Mouse (Mus musculus): ENCODE measurements at regions not wholly inside any gene's neighbourhood (a gene's known extent, or its start where the extent isn't known, plus 50 kb on each side); places are given as distances from the start of the nearest gene placed in this dataset.

GRCm38 (mm10) chr11:19470648-19471341 lies 452.0 kb upstream of the Meis1 start:
- Histone ChIP-seq H3K4me1 (replicated peaks; ENCODE audit: control insufficient read depth, insufficient read depth, low read length) (no peaks in the 10 kb centered on the region), H3K36me3 (ENCODE audit: control insufficient read depth, insufficient read depth, low read length) (no peaks in the 10 kb centered on the region), H3K9me3 (ENCODE audit: control insufficient read depth, low read length) (no peaks in the 10 kb centered on the region), H3K27me3 (replicated peaks; ENCODE audit: control insufficient read depth, insufficient read depth, low read length) (no peaks in the 10 kb centered on the region), H3K27ac (ENCODE audit: low read depth, low read length) (no peak overlapping the region), H3K9ac (ENCODE audit: low read depth, low read length) (no peak overlapping the region), H3K4me2 (no peak overlapping the region), H3K4me3 (ENCODE audit: low read depth, low read length) (no peak overlapping the region)
- no peak for ATAC-seq (replicated peaks; ENCODE audit: low FRiP score)
- no peak for DNase-seq (ENCODE audit: low spot score)
- WGBS: 75% methylated on average over 5 of the region's 5 CpGs

- Histone ChIP-seq H3K4me3 (ENCODE audit: low read depth, low read length) (no peak overlapping the region), H3K9ac (ENCODE audit: low read depth, low read length) (no peak overlapping the region), H3K9me3 (ENCODE audit: control insufficient read depth, low read length) (no peaks in the 10 kb centered on the region), H3K27me3 (replicated peaks; ENCODE audit: control insufficient read depth, insufficient read depth, low read length) (no peaks in the 10 kb centered on the region), H3K36me3 (ENCODE audit: control insufficient read depth, insufficient read depth, low read length) (no peaks in the 10 kb centered on the region), H3K4me2 (peak overlapping the region; percentile 38), H3K27ac (ENCODE audit: low read depth, low read length) (no peak overlapping the region), H3K4me1 (replicated peaks; ENCODE audit: control insufficient read depth, insufficient read depth, low read length) (no peaks in the 10 kb centered on the region)
- no peak for DNase-seq (ENCODE audit: low spot score)
- ATAC-seq (replicated peaks; ENCODE audit: low FRiP score): no peak
- 45% methylated on average over 18 of the region's 18 CpGs for WGBS
Measured at GRCm38 (mm10) chr11:19475068-19475786, 448.9 kb upstream of the Spred2 start.

GRCm38 (mm10) chr11:19493089-19493756 lies 431.0 kb upstream of the Spred2 start:
- WGBS: 75% methylated on average over 2 of the region's 2 CpGs
- Histone ChIP-seq H3K4me1 (replicated peaks; ENCODE audit: control insufficient read depth, insufficient read depth, low read length) (no peaks in the 10 kb centered on the region), H3K4me3 (ENCODE audit: low read depth, low read length) (no peak overlapping the region), H3K36me3 (ENCODE audit: control insufficient read depth, insufficient read depth, low read length) (no peaks in the 10 kb centered on the region), H3K9me3 (ENCODE audit: control insufficient read depth, low read length) (no peaks in the 10 kb centered on the region), H3K27me3 (replicated peaks; ENCODE audit: control insufficient read depth, insufficient read depth, low read length) (no peaks in the 10 kb centered on the region), H3K9ac (ENCODE audit: low read depth, low read length) (no peak overlapping the region), H3K27ac (ENCODE audit: low read depth, low read length) (no peak overlapping the region), H3K4me2 (no peak overlapping the region)
- DNase-seq (ENCODE audit: low spot score) (no peak), ATAC-seq (replicated peaks; ENCODE audit: low FRiP score) (no peak)

GRCm38 (mm10) chr11:19521721-19522120 lies 402.5 kb upstream of the Spred2 start:
- ATAC-seq (replicated peaks; ENCODE audit: low FRiP score) (no peak), DNase-seq (ENCODE audit: low spot score) (no peak)
- Histone ChIP-seq H3K27ac (ENCODE audit: low read depth, low read length) (no peak overlapping the region), H3K9me3 (ENCODE audit: control insufficient read depth, low read length) (no peaks in the 10 kb centered on the region), H3K4me1 (replicated peaks; ENCODE audit: control insufficient read depth, insufficient read depth, low read length) (no peaks in the 10 kb centered on the region), H3K27me3 (replicated peaks; ENCODE audit: control insufficient read depth, insufficient read depth, low read length) (no peaks in the 10 kb centered on the region), H3K9ac (ENCODE audit: low read depth, low read length) (no peak overlapping the region), H3K4me3 (ENCODE audit: low read depth, low read length) (no peak overlapping the region), H3K4me2 (no peak overlapping the region), H3K36me3 (ENCODE audit: control insufficient read depth, insufficient read depth, low read length) (no peaks in the 10 kb centered on the region)
- WGBS: 72% methylated on average over 3 of the region's 3 CpGs

GRCm38 (mm10) chr11:19523853-19524487 lies 400.2 kb upstream of the Spred2 start:
- H3K4me1 ChIP-seq (replicated peaks; ENCODE audit: control insufficient read depth, insufficient read depth, low read length): no peaks in the 10 kb centered on the region
- H3K4me2 ChIP-seq: no peak overlapping the region
- WGBS: 66% methylated on average over 6 of the region's 6 CpGs
- H3K9me3 ChIP-seq (ENCODE audit: control insufficient read depth, low read length): no peaks in the 10 kb centered on the region
- H3K27ac ChIP-seq (ENCODE audit: low read depth, low read length): no peak overlapping the region
- H3K9ac ChIP-seq (ENCODE audit: low read depth, low read length): no peak overlapping the region
- ATAC-seq (replicated peaks; ENCODE audit: low FRiP score) (no peak), DNase-seq (ENCODE audit: low spot score) (no peak)
- no peak overlapping the region for H3K4me3 ChIP-seq (ENCODE audit: low read depth, low read length)
- H3K27me3 ChIP-seq (replicated peaks; ENCODE audit: control insufficient read depth, insufficient read depth, low read length): no peaks in the 10 kb centered on the region
- H3K36me3 ChIP-seq (ENCODE audit: control insufficient read depth, insufficient read depth, low read length): no peaks in the 10 kb centered on the region

GRCm38 (mm10) chr11:19529126-19529525 lies 395.0 kb upstream of the Spred2 start:
- no peak for ATAC-seq (replicated peaks; ENCODE audit: low FRiP score)
- 65% methylated on average over 5 of the region's 5 CpGs for WGBS

GRCm38 (mm10) chr11:19530652-19531051 lies 393.5 kb upstream of the Spred2 start:
- ATAC-seq (replicated peaks; ENCODE audit: low FRiP score): no peak
- no peaks in the 10 kb centered on the region for H3K4me1 ChIP-seq (replicated peaks; ENCODE audit: control insufficient read depth, insufficient read depth, low read length)
- no peak for DNase-seq (ENCODE audit: low spot score)
- WGBS: 86% methylated on average over 3 of the region's 3 CpGs
- no peaks in the 10 kb centered on the region for H3K36me3 ChIP-seq (ENCODE audit: control insufficient read depth, insufficient read depth, low read length)
- H3K4me2 ChIP-seq: no peak overlapping the region
- no peak overlapping the region for H3K4me3 ChIP-seq (ENCODE audit: low read depth, low read length)
- H3K27ac ChIP-seq (ENCODE audit: low read depth, low read length): no peak overlapping the region
- no peaks in the 10 kb centered on the region for H3K9me3 ChIP-seq (ENCODE audit: control insufficient read depth, low read length)
- H3K27me3 ChIP-seq (replicated peaks; ENCODE audit: control insufficient read depth, insufficient read depth, low read length): no peaks in the 10 kb centered on the region
- H3K9ac ChIP-seq (ENCODE audit: low read depth, low read length): no peak overlapping the region

More at GRCm38 (mm10) chr11:19529126-19529525, 395.0 kb upstream of the Spred2 start:
- Histone ChIP-seq H3K9ac (ENCODE audit: low read depth, low read length) (no peak overlapping the region), H3K4me3 (ENCODE audit: low read depth, low read length) (no peak overlapping the region), H3K27ac (ENCODE audit: low read depth, low read length) (no peak overlapping the region), H3K4me2 (no peak overlapping the region), H3K27me3 (replicated peaks; ENCODE audit: control insufficient read depth, insufficient read depth, low read length) (no peaks in the 10 kb centered on the region), H3K36me3 (ENCODE audit: control insufficient read depth, insufficient read depth, low read length) (no peaks in the 10 kb centered on the region), H3K4me1 (replicated peaks; ENCODE audit: control insufficient read depth, insufficient read depth, low read length) (no peaks in the 10 kb centered on the region), H3K9me3 (ENCODE audit: control insufficient read depth, low read length) (no peaks in the 10 kb centered on the region)
- no peak for DNase-seq (ENCODE audit: low spot score)

GRCm38 (mm10) chr11:19531255-19532003 lies 392.7 kb upstream of the Spred2 start:
- Histone ChIP-seq H3K4me3 (ENCODE audit: low read depth, low read length) (no peak overlapping the region), H3K4me1 (replicated peaks; ENCODE audit: control insufficient read depth, insufficient read depth, low read length) (no peaks in the 10 kb centered on the region), H3K9me3 (ENCODE audit: control insufficient read depth, low read length) (no peaks in the 10 kb centered on the region), H3K4me2 (peak overlapping the region; percentile 23), H3K9ac (ENCODE audit: low read depth, low read length) (no peak overlapping the region), H3K27ac (ENCODE audit: low read depth, low read length) (no peak overlapping the region), H3K36me3 (ENCODE audit: control insufficient read depth, insufficient read depth, low read length) (no peaks in the 10 kb centered on the region), H3K27me3 (replicated peaks; ENCODE audit: control insufficient read depth, insufficient read depth, low read length) (no peaks in the 10 kb centered on the region)
- DNase-seq (ENCODE audit: low spot score) (peak; percentile 33), ATAC-seq (replicated peaks; ENCODE audit: low FRiP score) (no peak)
- WGBS: 44% methylated on average over 20 of the region's 20 CpGs

Data from liver, embryonic 11.5 days (tissue).